Mouse (Mus musculus) CH12.LX (cell line): ENCODE data around the gene Med24. TPM values are rescaled to one million over a fixed set of nuclear protein-coding genes. Genes with fewer than 3 reads are reported as not detected.
A peak's percentile ranks its signal among the peaks of the same experiment; 100 is the strongest.

Experiments
- DNase-seq: peaks from one replicate; pipeline ENCODE4 v3.0.0-alpha.2; 2013; ENCODE audit errors: extremely low read depth
- H3K27ac ChIP-seq: 2 replicates; pipeline ENCODE4 v1.5.1; 2012; ENCODE audit warnings: low read depth, mild to moderate bottlenecking, control low read depth, moderate library complexity; ENCODE audit not compliant: insufficient read depth
- H3K27me3 ChIP-seq: replicated peaks from 2 replicates; pipeline ENCODE3; 2012; ENCODE audit warnings: inconsistent platforms
- H3K36me3 ChIP-seq, 2 experiments: replicated peaks in 1 of 2; 2 replicates each; pipeline versions ENCODE3 to v1.6.1; 2012; ENCODE audit warnings: inconsistent platforms in 1 of 2, low read length in 1 of 2, mild to moderate bottlenecking in 1 of 2, mixed read lengths in 1 of 2, moderate library complexity in 1 of 2; ENCODE audit not compliant: control insufficient read depth in 1 of 2, insufficient read depth in 1 of 2
- H3K4me1 ChIP-seq, 2 experiments: 2 replicates each; pipeline ENCODE4 v1.6.1; 2012; ENCODE audit warnings: inconsistent platforms in 1 of 2, moderate library complexity in 1 of 2; ENCODE audit not compliant: insufficient read depth in 2 of 2, control insufficient read depth in 1 of 2
- H3K4me2 ChIP-seq: 2 replicates; pipeline ENCODE4 v1.6.1; 2012; ENCODE audit warnings: low read depth, mild to moderate bottlenecking, control low read depth; ENCODE audit not compliant: poor library complexity, insufficient read depth, severe bottlenecking
- H3K4me3 ChIP-seq, 3 experiments: fragments of 150-350 bp in 1 of 3; sonication (generic) in 1 of 3; replicated peaks in 1 of 3; 2 replicates each; pipeline versions ENCODE3 to v1.5.1; 2011 to 2012; ENCODE audit warnings: low read depth in 2 of 3, low read length in 2 of 3, mild to moderate bottlenecking in 2 of 3, moderate library complexity in 2 of 3, control low read depth in 1 of 3, improper control_type of control experiment in 1 of 3, inconsistent platforms in 1 of 3, mixed read lengths in 1 of 3; ENCODE audit not compliant: poor library complexity in 1 of 3
- H3K79me2 ChIP-seq: replicated peaks from 2 replicates; pipeline ENCODE4 v1.6.1; 2012; ENCODE audit warnings: mild to moderate bottlenecking, moderate library complexity; ENCODE audit not compliant: control insufficient read depth, poor library complexity, insufficient read depth, severe bottlenecking; ENCODE audit errors: extremely low read depth
- H3K9ac ChIP-seq: 2 replicates; pipeline ENCODE4 v1.6.1; 2012; ENCODE audit warnings: low read depth, mild to moderate bottlenecking, control low read depth, moderate library complexity; ENCODE audit not compliant: insufficient read depth
- H3K9me3 ChIP-seq: replicated peaks from 2 replicates; pipeline ENCODE3; 2012; ENCODE audit warnings: low read length, inconsistent platforms, mixed read lengths
- CHD1 ChIP-seq: IDR thresholded peaks from 2 replicates; pipeline ENCODE4 v1.6.1; 2012; ENCODE audit warnings: low read depth, low read length, improper control_type of control experiment, inconsistent platforms
- CHD2 ChIP-seq: IDR thresholded peaks from 2 replicates; pipeline ENCODE4 v1.6.1; 2011; ENCODE audit warnings: low read length, improper control_type of control experiment
- CTCF ChIP-seq, 2 experiments: IDR thresholded peaks in 1 of 2; conservative IDR thresholded peaks in 1 of 2; 2 replicates each; pipeline ENCODE4 v1.5.1; 2011 to 2012; ENCODE audit warnings: low read depth in 2 of 2, low read length in 2 of 2, improper control_type of control experiment in 1 of 2, inconsistent platforms in 1 of 2, mild to moderate bottlenecking in 1 of 2, moderate library complexity in 1 of 2
- ELF1 ChIP-seq: IDR thresholded peaks from 2 replicates; pipeline ENCODE4 v1.6.1; 2014; ENCODE audit warnings: low read depth, mild to moderate bottlenecking, inconsistent platforms, low read length, improper control_type of control experiment
- ETS1 ChIP-seq: conservative IDR thresholded peaks from 2 replicates; pipeline ENCODE4 v1.6.1; 2012; ENCODE audit warnings: low read depth, mild to moderate bottlenecking, inconsistent platforms, low read length, improper control_type of control experiment, moderate library complexity
- GABPA ChIP-seq: IDR thresholded peaks from 2 replicates; pipeline ENCODE4 v1.6.1; 2012; ENCODE audit warnings: low read depth, low read length, improper control_type of control experiment, inconsistent platforms; ENCODE audit not compliant: insufficient replicate concordance
- HCFC1 ChIP-seq: IDR thresholded peaks from 2 replicates; pipeline ENCODE4 v1.6.1; 2012; ENCODE audit warnings: low read depth, mild to moderate bottlenecking, inconsistent platforms, low read length, improper control_type of control experiment
- IRF4 ChIP-seq: IDR thresholded peaks from 2 replicates; pipeline ENCODE4 v1.6.1; 2014; ENCODE audit warnings: low read depth, mild to moderate bottlenecking, inconsistent platforms, low read length, improper control_type of control experiment
- JUN ChIP-seq: IDR thresholded peaks from 2 replicates; pipeline ENCODE4 v1.6.1; 2011; ENCODE audit warnings: low read depth, mild to moderate bottlenecking, low read length, improper control_type of control experiment, moderate library complexity; ENCODE audit not compliant: insufficient read depth
- JUND ChIP-seq: conservative IDR thresholded peaks from 2 replicates; pipeline ENCODE4 v1.6.1; 2011; ENCODE audit warnings: low read depth, low read length, improper control_type of control experiment
- MAFK ChIP-seq: IDR thresholded peaks from 2 replicates; pipeline ENCODE4 v1.6.1; 2011; ENCODE audit warnings: low read length, improper control_type of control experiment; ENCODE audit not compliant: insufficient replicate concordance
- MAX ChIP-seq: IDR thresholded peaks from 2 replicates; pipeline ENCODE4 v1.6.1; 2011; ENCODE audit warnings: low read length, improper control_type of control experiment
- MYC ChIP-seq: IDR thresholded peaks from 2 replicates; pipeline ENCODE4 v1.6.1; 2011; ENCODE audit warnings: low read depth, mild to moderate bottlenecking, improper control_type of control experiment, low read length
- NELFE ChIP-seq: IDR thresholded peaks from 2 replicates; pipeline ENCODE4 v1.6.1; 2011; ENCODE audit warnings: low read depth, low read length, improper control_type of control experiment
- NRF1 ChIP-seq: IDR thresholded peaks from 2 replicates; pipeline ENCODE4 v1.6.1; 2014; ENCODE audit warnings: low read depth, mild to moderate bottlenecking, inconsistent platforms, low read length, improper control_type of control experiment, moderate library complexity
- PAX5 ChIP-seq: IDR thresholded peaks from 2 replicates; pipeline ENCODE4 v1.6.1; 2012; ENCODE audit warnings: low read length, inconsistent platforms, mixed read lengths
- POLR2A ChIP-seq: IDR thresholded peaks from 2 replicates; pipeline ENCODE4 v1.6.1; 2011; ENCODE audit warnings: low read depth, mild to moderate bottlenecking, improper control_type of control experiment, low read length
- POLR2AphosphoS2 ChIP-seq: IDR thresholded peaks from 2 replicates; pipeline ENCODE4 v1.6.1; 2011; ENCODE audit warnings: low read depth, low read length, improper control_type of control experiment
- RAD21 ChIP-seq: IDR thresholded peaks from 2 replicates; pipeline ENCODE4 v1.6.1; 2011; ENCODE audit warnings: low read depth, mild to moderate bottlenecking, low read length, improper control_type of control experiment, moderate library complexity
- RCOR1 ChIP-seq: conservative IDR thresholded peaks from 2 replicates; pipeline ENCODE4 v1.6.1; 2012; ENCODE audit warnings: low read depth, mild to moderate bottlenecking, inconsistent platforms, low read length, improper control_type of control experiment
- SMC3 ChIP-seq: IDR thresholded peaks from 2 replicates; pipeline ENCODE4 v1.6.1; 2011; ENCODE audit warnings: low read depth, low read length, improper control_type of control experiment
- TBP ChIP-seq: conservative IDR thresholded peaks from 2 replicates; pipeline ENCODE4 v1.6.1; 2011; ENCODE audit warnings: low read depth, low read length, improper control_type of control experiment
- TCF12 ChIP-seq: IDR thresholded peaks from 2 replicates; pipeline ENCODE4 v1.6.1; 2014; ENCODE audit warnings: low read depth, mild to moderate bottlenecking, inconsistent platforms, low read length, improper control_type of control experiment
- UBTF ChIP-seq: IDR thresholded peaks from 2 replicates; pipeline ENCODE4 v1.6.1; 2012; ENCODE audit warnings: low read depth, mild to moderate bottlenecking, inconsistent platforms, low read length, improper control_type of control experiment, moderate library complexity
- USF1 ChIP-seq: IDR thresholded peaks from 2 replicates; pipeline ENCODE4 v1.6.1; 2014; ENCODE audit warnings: low read depth, mild to moderate bottlenecking, inconsistent platforms, low read length, improper control_type of control experiment
- ZKSCAN1 ChIP-seq: IDR thresholded peaks from 2 replicates; pipeline ENCODE4 v1.6.1; 2012; ENCODE audit warnings: low read depth, inconsistent platforms, low read length, improper control_type of control experiment, borderline replicate concordance
- ZMIZ1 ChIP-seq: IDR thresholded peaks from 2 replicates; pipeline ENCODE4 v1.6.1; 2012; ENCODE audit warnings: low read depth, mild to moderate bottlenecking, inconsistent platforms, low read length, improper control_type of control experiment
- ZNF384 ChIP-seq: IDR thresholded peaks from 2 replicates; pipeline ENCODE4 v1.6.1; 2012; ENCODE audit warnings: low read depth, low read length, improper control_type of control experiment, inconsistent platforms
- dilution Hi-C: fragments of 300-500 bp; cut with MboI; formaldehyde crosslinking; loops from 2 replicates; pipeline ENCODE4 v1.14.3; 2020; ENCODE audit warnings: low sequenced_read_pairs; ENCODE audit not compliant: extremely low pct_unique_long_range_greater_than_20kb, extremely low pct_ligation_motif_present
- in situ Hi-C: fragments of 300-500 bp; cut with MboI; formaldehyde crosslinking; loops from 3 replicates; pipeline ENCODE4 v1.14.3; 2019; ENCODE audit warnings: low sequenced_read_pairs, low pct_ligation_motif_present, low pct_unique_long_range_greater_than_20kb, mixed read lengths
- polyA plus RNA-seq: library from polyadenylated mRNA; unstranded; fragments of >175 nt; gene quantifications from 2 replicates; pipeline ENCODE4 v1.2.1, GENCODE M21; 2012; ENCODE audit warnings: low read depth; ENCODE audit not compliant: insufficient read length
- total RNA-seq, 2 experiments: library from RNA; depleted of rRNA; stranded (reverse); fragments of 300-350 nt in 1 of 2; fragments of >200 nt in 1 of 2; gene quantifications; 2 replicates each; pipeline ENCODE4 v1.2.3; 2012 to 2014

The Med24 gene
- total and polyA plus RNA-seq, 3 experiments = 30.9 to 78.8 (median 48.6) TPM

GRCm38 (mm10) chr11:98710416-98711045 lies 18.7 kb downstream of the Med24 start:
- Histone ChIP-seq H3K36me3 (peaks cover 85 to 96% of the 10 kb centered on the region in 2 experiments), H3K4me1 (peaks cover 5 to 21% of the 10 kb centered on the region in 2 experiments), H3K79me2 (no peaks in the 10 kb centered on the region), H3K4me3 (no peak overlapping the region), H3K27me3 (no peaks in the 10 kb centered on the region), H3K9me3 (no peaks in the 10 kb centered on the region), H3K4me2 (no peak overlapping the region), H3K27ac (no peak overlapping the region), H3K9ac (no peak overlapping the region)
- dilution Hi-C loops = no loop called here
- in situ Hi-C loops = no loop called here
- peak; percentile 91 to 98 for TF ChIP-seq CTCF (conservative IDR thresholded peaks at IDR 0.05 in 1 of 2, IDR thresholded peaks at IDR 0.05 in 1 of 2; ENCODE audit: low read depth in 2 of 2, low read length in 2 of 2)
- TF ChIP-seq NELFE = no peak
- TF ChIP-seq RCOR1 = no peak
- TF ChIP-seq ELF1 = no peak
- peak; percentile 47 for TF ChIP-seq RAD21
- TF ChIP-seq HCFC1 = no peak
- TF ChIP-seq NRF1 = no peak
- TF ChIP-seq CHD1 = no peak
- 0 out of 2 replicates have a peak, but pooled peaks have one; percentile 34 for TF ChIP-seq JUND
- no peak for TF ChIP-seq IRF4
- peak; percentile 69; the same call in 1 of the 2 replicates for TF ChIP-seq MYC
- no peak for TF ChIP-seq ZMIZ1
- TF ChIP-seq SMC3 = peak; percentile 68
- DNase-seq = peak; percentile 84

DNA sequence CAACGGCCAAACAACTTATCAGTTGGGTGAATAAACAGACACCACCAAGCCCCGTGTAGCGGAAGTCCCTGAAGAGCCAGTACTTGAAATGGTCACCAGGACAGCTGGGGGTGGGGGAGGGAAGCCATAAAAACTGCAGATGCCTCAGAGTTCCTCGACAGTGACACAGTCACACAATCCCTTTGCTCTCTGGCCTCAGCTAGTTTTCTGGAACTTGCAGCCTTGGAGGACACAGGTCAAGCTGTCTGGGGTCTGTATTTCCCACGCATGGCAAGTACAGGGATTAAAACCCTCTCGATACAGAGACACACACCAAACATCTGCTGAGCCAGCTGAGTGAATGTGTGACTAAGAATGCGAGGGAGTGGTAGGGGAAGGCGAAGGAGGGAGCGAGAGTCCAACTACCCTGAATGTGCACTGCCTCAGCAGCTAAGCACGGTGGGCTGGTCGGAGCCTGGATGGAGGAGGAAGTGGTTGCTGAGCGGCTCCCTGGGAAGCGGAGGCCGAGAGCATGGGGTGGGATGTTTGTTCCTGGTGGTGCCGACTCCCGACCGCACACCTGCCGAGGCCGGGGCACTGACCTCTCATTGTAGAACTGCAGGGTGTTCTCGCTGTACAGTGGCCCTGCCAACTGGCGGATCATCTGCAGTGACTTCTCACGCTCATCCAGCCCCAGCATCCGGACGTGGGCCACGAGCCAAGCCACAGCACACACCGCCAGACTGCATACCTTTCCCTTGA lies 20.1 kb downstream of the Med24 start:
- H3K27ac ChIP-seq = no peak overlapping the region

More for the DNA sequence above, 20.1 kb downstream of the Med24 start:
- no peak for DNase-seq
- H3K36me3 ChIP-seq = peaks cover 85 to 96% of the 10 kb centered on the region in 2 experiments
- H3K4me1 ChIP-seq = peaks cover 5 to 21% of the 10 kb centered on the region in 2 experiments
- H3K4me2 ChIP-seq = no peak overlapping the region
- no peak overlapping the region for H3K9ac ChIP-seq
- no peaks in the 10 kb centered on the region for H3K27me3 ChIP-seq
- H3K79me2 ChIP-seq = no peaks in the 10 kb centered on the region
- no peaks in the 10 kb centered on the region for H3K9me3 ChIP-seq
- in situ Hi-C loops = no loop called here
- TF ChIP-seq ELF1 (no peak), CHD2 (no peak), ZNF384 (no peak), ZKSCAN1 (no peak), POLR2A (no peak), PAX5 (no peak), TBP (no peak), UBTF (no peak), ETS1 (0 out of 2 replicates have a peak, but pooled peaks have one; percentile 11), MAFK (0 out of 2 replicates have a peak, but pooled peaks have one; percentile 14), POLR2AphosphoS2 (no peak), MAX (no peak), USF1 (no peak), IRF4 (0 out of 2 replicates have a peak, but pooled peaks have one; percentile 16), TCF12 (no peak), NELFE (no peak), JUN (no peak), NRF1 (no peak), HCFC1 (no peak), GABPA (no peak), MYC (no peak)
- no peak overlapping the region for H3K4me3 ChIP-seq
- dilution Hi-C loops = no loop called here
